Mouse (Mus musculus): ENCODE measurements around the gene Polr2b.

DNA sequence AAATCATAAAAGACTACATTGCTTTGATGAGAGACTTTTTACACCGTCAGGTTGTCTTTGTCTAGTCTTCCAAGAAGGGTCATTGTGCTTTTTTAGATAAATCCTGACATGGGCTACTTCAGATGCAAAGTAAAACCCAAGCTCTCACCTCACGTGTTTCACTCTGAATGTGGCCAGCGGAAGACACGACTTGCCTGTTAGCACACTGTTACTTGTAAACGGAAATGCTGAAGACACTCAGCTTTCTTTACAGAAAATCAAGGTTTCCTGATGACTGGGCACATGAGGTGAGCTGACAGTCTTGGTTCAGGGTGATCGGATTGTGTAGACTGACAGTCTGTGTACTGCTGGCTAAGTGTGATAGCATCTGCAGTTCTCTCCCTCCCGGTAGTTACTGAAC is 24.3 kb upstream of the Polr2b start:
- TF ChIP-seq CTCF (IDR thresholded peaks at IDR 0.05; ENCODE audit: low read depth) (no peak), EP300 (IDR thresholded peaks at IDR 0.05; ENCODE audit: low read depth) (no peak)

Data from heart, postnatal 0 days (tissue).